Mouse (Mus musculus) C2C12 (cell line): ENCODE results near the gene Arhgap6.

ENCODE experiments used
- CEBPB ChIP-seq: IDR thresholded peaks from one replicate; pipeline ENCODE4 v1.6.1; 2011; ENCODE audit warnings: low read depth, mild to moderate bottlenecking, control low read depth, moderate library complexity
- CTCF ChIP-seq: IDR thresholded peaks from one replicate; pipeline ENCODE4 v1.5.1; 2011; ENCODE audit not compliant: control insufficient read depth, insufficient read depth, insufficient read length
- FOSL1 ChIP-seq: IDR thresholded peaks from one replicate; pipeline ENCODE4 v1.8.0; 2011; ENCODE audit warnings: mild to moderate bottlenecking, low read length; ENCODE audit not compliant: poor library complexity, insufficient read depth, severe bottlenecking
- MAX ChIP-seq: IDR thresholded peaks from one replicate; pipeline ENCODE4 v1.6.1; 2011; ENCODE audit warnings: mild to moderate bottlenecking, control low read depth
- MYOD1 ChIP-seq: IDR thresholded peaks from one replicate; pipeline ENCODE4 v1.6.1; 2011; ENCODE audit warnings: low read depth; ENCODE audit not compliant: control insufficient read depth, insufficient read length
- MYOG ChIP-seq: IDR thresholded peaks from one replicate; pipeline ENCODE4 v1.6.1; 2011; ENCODE audit not compliant: control insufficient read depth, insufficient read length; ENCODE audit errors: extremely low read depth
- USF1 ChIP-seq: IDR thresholded peaks from one replicate; pipeline ENCODE4 v1.6.1; 2011; ENCODE audit warnings: low read depth, mild to moderate bottlenecking, control low read depth, moderate library complexity

DNA sequence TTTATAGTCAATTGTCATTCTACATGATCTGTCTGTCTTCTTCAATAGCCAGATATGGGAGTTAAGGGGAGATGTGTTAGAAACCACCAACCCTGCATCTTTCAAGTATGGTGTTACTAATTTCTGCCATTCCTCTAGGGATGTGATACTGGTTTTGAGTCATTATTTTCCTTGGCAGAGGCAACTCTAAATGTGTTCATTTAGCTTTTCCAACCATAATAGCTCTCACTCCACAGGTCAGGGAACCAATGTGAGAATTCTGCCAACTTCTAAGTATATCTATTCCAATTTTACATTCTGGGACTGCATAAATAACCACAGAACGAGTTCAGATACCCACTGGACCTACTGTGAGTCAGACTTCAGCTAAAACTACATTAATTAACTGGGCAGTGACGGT, 47.9 kb upstream of the Arhgap6 start:
- TF ChIP-seq MYOD1 (no peak), CTCF (no peak), MYOG (no peak), MAX (no peak), USF1 (no peak), FOSL1 (no peak), CEBPB (no peak)
